Mouse (Mus musculus) erythroblast, embryonic 14.5 days (primary cell): ENCODE measurements around the gene Il1r2.

Experiments used
- GATA1 ChIP-seq: IDR thresholded peaks from 2 replicates; pipeline ENCODE4 v1.6.1; 2012; ENCODE audit warnings: low read length, inconsistent platforms, mixed read lengths
- TAL1 ChIP-seq: IDR thresholded peaks from 3 replicates; pipeline ENCODE4 v1.6.1; 2012; ENCODE audit warnings: low read length, inconsistent platforms, mixed read lengths

- TF ChIP-seq GATA1 (no peak), TAL1 (no peak)
Measured at GRCm38 (mm10) chr1:40091160-40091559, 17.3 kb downstream of the Il1r2 start.
